Mouse (Mus musculus): ENCODE measurements around the gene Tsen34.

Tsen34 gene

DNA sequence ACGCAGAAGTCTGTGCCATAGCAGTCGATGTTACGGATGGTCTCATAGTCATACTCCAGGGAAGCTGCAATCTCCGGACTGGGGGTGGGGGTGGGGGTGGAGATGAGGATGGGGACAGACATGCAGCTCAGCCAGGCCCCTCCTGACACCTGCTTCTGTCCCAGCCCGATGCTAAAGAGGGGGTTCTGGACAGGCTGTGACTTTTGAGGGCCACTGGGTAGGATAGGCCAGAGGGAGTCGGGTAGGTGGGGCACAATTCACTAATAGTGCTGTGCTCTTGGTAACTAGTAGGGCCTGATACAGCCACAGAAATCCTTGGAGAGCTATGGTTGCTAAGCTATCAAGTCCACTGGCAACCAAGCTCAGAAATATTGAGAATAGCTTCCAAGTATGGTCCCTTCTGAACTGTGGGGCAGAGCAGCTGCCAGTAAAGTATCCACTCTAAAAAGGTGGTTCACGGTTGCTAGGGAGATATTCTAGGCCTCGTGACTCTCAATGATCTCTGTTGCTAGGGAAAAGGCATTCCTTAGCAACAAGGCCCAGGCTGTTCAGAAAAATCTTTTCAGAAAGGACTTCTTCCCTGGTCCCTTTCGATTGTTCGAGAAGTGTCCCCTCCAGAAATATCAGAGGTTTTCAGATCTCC, 8.6 kb upstream of the Tsen34 start:
- in situ Hi-C loops (cut with MboI; ENCODE audit: unreplicated experiment in 2 of 2): loop anchor here (25.0 kb wide), 4 partner anchors 397 to 978 kb away; partner anchors contain the start of genes Myadm (in 2 of the 2), Ppp6r1 (in 2 of the 2), Prkcg (in 2 of the 2) and Ppp1r12c (in 1 of the 2)

DNA sequence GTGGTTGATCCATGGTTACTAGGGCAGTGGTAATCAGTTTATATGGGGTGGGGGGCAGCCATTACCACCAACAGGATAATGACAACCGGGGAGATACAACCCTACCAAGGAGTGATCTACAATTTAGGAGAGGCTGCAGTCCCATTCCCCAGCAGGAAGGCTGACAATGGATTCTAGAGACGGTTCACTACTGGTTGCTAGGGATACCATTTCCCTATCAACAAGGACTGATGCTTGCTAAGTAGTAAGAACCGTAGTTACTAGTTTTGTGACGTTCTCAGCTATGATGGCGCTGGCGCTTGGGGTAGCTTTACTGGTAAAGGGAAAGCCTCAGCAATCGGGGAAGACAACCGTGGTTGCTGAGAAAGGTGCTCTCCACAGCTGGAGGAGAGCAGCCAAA, 8.0 kb upstream of the Tsen34 start:
- in situ Hi-C loops (cut with MboI; ENCODE audit: unreplicated experiment in 2 of 2): loop anchor here (25.0 kb wide), 4 partner anchors 397 to 978 kb away; partner anchors contain the start of genes Myadm (in 2 of the 2), Ppp6r1 (in 2 of the 2), Prkcg (in 2 of the 2) and Ppp1r12c (in 1 of the 2)

DNA sequence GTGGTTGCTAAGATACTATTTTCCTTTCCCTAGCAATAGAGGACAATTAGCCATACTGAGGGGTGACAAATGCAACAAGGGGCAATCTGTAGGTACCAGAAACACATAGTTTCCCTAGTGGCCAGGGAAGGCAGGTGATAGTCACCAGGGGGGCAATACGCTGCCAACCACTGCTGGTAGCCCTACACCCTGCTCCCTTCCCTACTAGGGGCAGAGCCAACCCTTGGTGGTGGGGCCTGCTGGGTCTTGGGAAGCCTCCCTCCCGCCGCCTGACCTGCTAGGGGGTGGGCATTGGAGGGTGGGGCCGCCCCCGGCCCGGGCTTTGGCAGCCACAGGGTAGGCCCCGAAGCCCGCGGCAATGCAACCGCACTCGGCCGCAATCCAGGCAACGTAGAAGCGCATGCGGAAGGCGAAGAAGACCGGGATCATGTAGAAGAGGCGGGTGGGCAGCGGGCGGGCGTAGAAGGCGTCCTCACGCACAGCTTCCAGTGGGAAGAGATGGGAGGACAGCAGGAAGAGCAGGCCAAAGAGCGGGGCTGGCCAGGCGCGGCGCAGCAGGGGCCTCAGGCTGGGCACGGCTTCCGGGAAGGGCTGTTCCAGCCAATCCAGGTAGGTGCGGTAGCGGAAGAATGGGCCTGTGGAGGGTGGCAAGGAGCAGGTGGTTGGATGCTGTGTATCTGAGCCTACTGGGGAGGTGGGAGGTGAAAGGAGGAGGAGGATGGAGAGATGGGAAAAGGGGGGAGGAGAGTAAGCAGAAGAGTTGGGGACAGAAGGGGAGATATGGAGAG, 7.1 kb upstream of the Tsen34 start:
- in situ Hi-C loops (cut with MboI; ENCODE audit: unreplicated experiment in 2 of 2): loop anchor here (25.0 kb wide), 4 partner anchors 398 to 977 kb away; partner anchors contain the start of genes Myadm (in 2 of the 2), Ppp6r1 (in 2 of the 2), Prkcg (in 2 of the 2) and Ppp1r12c (in 1 of the 2)

DNA sequence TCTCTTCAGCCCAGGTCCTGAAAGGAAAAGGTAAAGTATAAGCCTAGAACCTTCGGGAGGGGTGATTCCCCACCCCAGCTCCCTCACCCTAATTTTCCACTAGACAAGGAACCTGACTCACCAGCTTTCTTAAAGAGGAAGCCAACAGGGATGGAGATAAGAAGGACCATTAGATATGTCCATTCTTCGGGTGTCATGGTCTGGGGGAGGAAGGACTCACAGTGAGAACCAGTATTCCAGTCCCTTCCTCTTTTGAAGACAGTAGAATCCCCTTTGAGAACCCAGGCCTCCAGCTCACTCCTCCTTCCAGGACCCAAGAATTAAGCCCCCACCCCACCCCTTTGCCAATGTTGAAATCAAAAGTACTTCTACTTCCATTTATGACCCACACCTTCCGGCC, 744 bp upstream of the Tsen34 start:
- in situ Hi-C loops (cut with MboI; ENCODE audit: unreplicated experiment in 2 of 2): loop anchor here (10.0 to 25.0 kb wide), 6 partner anchors 405 to 970 kb away; partner anchors contain the start of genes Myadm (in 2 of the 2), Ppp6r1 (in 2 of the 2), Prkcg (in 2 of the 2) and Leng8 (in 1 of the 2)

DNA sequence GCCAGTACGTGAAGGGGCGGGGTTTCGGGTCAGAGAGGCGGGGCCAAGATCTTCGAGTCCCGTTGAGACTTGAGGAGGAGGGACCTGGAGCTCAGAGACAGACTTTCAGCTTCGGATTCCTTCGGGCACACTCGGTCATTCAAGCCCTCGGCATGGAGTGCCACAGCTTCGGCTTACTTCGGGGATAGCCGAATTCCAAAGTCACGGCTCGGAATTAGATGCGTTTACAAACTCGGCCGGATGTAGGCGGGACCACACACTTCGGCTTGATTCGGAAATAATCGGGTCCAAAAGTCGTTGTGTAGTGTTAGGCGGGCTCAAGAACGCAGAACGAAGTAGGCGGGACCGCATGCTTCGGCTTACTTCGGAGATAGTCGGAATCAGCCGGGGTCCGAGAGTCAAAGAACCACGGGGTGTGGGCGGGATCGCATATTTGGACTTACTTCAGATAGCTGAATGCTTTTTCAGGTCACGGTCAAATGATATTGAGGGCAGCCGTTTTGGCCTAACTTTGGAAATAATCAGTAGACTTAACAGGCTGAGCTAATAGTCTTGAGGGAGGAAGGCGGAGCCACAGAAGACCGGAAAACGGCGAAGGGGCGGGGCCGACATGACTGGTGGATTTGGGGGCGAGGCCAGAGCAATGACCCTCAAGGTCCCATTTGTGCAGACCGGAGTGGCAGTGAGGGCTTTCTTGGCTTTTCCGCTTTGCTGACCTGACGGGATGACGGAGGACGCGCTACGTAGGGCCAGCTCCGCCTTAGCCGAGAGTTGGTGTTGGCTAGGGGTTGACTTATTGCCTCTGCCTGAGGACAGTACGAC, 535 bp downstream of the Tsen34 start, which contains the start of gene Mboat7:
Mboat7 (minus strand) TSS at position 537 of the 822 bp plus-strand sequence.
- in situ Hi-C loops (cut with MboI; ENCODE audit: unreplicated experiment in 2 of 2): loop anchor here (10.0 to 25.0 kb wide), 6 partner anchors 406 to 969 kb away; partner anchors contain the start of genes Myadm (in 2 of the 2), Ppp6r1 (in 2 of the 2), Prkcg (in 2 of the 2) and Leng8 (in 1 of the 2)

DNA sequence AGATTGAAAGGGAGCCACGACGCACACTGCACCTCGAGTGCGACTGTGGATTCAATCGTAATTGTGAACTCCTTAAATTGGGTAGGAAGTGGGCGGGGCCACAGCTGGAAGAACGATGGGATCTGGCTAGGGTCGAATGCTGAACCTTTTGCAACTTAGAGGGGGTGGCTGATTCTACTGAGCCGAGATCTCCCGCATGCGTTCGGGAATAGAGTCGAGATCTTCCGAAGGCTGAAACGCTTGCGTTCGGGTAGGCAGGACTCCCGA, 1.1 kb downstream of the Tsen34 start:
- in situ Hi-C loops (cut with MboI; ENCODE audit: unreplicated experiment in 2 of 2): loop anchor here (10.0 to 25.0 kb wide), 6 partner anchors 406 to 969 kb away; partner anchors contain the start of genes Myadm (in 2 of the 2), Ppp6r1 (in 2 of the 2), Prkcg (in 2 of the 2) and Leng8 (in 1 of the 2)

DNA sequence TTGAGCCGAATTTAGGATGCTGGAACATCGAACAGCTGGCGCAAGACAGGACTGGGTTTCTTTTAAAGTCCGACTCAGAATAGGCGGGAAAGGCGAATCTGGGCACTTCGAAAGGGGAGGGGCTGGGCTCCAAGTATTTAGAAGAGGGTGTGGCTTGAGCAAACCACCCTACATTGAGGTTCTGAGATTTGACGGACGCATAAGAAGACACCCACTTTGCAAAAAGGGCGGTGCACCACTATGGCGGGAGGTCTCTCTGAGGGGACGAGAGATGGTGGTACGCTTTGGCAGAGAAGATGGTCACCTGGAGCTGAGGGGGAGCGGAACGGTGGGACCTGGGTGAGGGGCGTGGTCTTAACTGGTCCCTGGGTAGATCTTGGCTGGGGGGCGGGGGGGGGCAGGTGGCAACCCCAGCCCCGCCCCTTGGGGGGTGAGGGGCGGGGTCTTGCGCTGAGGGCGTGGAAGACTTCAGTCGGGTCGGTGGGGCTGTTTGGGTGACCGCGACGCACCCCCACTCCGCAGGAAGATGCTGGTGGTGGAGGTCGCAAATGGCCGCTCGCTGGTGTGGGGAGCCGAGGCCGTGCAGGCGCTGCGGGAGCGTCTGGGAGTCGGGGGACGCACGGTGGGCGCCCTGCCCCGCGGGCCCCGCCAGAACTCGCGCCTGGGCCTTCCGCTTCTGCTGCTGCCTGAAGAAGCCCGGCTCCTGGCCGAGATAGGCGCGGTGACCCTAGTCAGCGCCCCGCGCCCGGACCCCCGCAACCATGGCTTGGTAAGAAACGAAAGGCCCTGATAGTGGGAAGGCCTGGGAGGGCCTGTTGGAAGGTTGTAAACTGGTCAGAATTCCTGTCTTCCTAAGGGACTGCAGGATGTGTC, 1.6 kb downstream of the Tsen34 start:
- in situ Hi-C loops (cut with MboI; ENCODE audit: unreplicated experiment in 2 of 2): loop anchor here (10.0 to 25.0 kb wide), 6 partner anchors 407 to 968 kb away; partner anchors contain the start of genes Myadm (in 2 of the 2), Ppp6r1 (in 2 of the 2), Prkcg (in 2 of the 2) and Leng8 (in 1 of the 2)

DNA sequence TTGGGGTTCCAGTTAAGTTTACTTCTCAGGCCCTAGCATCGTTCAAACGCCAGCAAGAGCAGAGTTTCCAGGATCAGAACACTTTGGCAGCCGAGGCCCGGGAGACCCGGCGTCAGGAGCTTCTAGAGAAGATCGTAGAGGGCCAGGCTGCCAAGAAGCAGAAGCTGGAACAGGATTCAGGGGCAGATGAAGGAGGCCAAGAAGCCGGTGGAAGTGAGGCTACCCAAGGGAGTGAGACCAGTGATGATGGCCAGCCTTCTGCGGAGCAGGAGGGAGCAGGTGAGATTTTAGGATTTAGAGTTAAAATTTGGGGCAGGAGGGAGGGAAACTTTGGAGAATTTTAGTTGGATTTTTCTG, 2.3 kb downstream of the Tsen34 start:
- in situ Hi-C loops (cut with MboI; ENCODE audit: unreplicated experiment in 2 of 2): loop anchor here (5.0 to 25.0 kb wide), 7 partner anchors 68 to 967 kb away; partner anchors contain the start of genes Myadm (in 2 of the 2), Ppp6r1 (in 2 of the 2), Prkcg (in 2 of the 2) and Leng8 (in 1 of the 2)

DNA sequence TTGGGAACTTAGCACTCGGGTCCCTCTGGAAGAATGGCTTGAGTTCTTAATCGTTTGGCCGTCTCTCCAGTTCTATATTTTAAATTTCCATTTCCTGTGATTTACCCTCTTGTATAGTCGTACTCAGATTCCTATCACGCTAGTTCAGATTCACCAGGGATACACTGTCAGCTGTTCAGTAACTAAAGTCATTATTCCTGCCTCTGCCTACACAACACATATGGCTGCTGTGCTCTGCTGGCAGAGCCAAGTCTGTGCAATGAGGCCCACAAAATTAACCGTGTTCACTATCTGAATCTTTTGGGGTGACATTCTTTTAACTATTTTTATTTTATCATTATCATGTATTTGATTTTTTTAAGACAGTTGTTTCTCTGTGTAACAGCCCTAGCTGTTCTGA, 5.8 kb downstream of the Tsen34 start:
- in situ Hi-C loops (cut with MboI; ENCODE audit: unreplicated experiment in 2 of 2): loop anchor here (5.0 to 25.0 kb wide), 7 partner anchors 71 to 964 kb away; partner anchors contain the start of genes Myadm (in 2 of the 2), Ppp6r1 (in 2 of the 2), Prkcg (in 2 of the 2) and Leng8 (in 1 of the 2)

DNA sequence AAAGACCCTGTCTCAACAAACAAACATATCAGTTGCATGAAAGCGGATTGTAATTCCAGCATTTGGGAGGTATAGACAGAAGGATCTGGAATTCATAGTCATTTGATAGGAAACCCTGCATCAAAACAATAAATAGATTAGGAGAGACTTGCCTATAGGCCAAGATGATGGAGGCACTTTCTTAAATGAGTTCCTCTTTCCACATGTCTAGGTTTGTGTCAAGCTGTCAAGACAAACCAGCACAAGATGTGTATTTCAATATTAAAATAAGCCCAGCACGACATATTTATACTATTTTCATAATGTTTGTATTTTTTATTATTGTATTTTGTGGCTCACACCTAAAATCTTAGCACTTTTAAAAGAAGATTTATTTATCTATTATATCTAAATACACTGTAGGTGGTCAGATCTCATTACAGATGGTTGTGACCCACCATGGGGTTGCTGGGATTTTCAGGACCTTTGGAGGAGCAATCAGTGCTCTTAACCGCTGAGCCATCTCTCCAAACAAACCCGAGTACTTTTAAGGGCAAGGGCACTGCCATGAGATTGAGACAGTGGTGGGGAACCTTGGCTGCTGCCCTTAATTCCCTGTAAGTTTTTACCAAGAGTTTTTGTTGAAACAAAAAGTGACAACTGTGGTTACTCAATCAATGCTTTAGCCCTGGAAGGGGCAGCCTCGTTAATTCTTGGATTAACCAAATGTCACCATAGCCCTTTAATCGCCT, 10.7 kb downstream of the Tsen34 start:
- in situ Hi-C loops (cut with MboI; ENCODE audit: unreplicated experiment in 2 of 2): loop anchor here (5.0 to 10.0 kb wide), 3 partner anchors 41 to 801 kb away; partner anchors contain the start of genes Cnot3 (in 1 of the 2) and Ppp1r12c (in 1 of the 2)

DNA sequence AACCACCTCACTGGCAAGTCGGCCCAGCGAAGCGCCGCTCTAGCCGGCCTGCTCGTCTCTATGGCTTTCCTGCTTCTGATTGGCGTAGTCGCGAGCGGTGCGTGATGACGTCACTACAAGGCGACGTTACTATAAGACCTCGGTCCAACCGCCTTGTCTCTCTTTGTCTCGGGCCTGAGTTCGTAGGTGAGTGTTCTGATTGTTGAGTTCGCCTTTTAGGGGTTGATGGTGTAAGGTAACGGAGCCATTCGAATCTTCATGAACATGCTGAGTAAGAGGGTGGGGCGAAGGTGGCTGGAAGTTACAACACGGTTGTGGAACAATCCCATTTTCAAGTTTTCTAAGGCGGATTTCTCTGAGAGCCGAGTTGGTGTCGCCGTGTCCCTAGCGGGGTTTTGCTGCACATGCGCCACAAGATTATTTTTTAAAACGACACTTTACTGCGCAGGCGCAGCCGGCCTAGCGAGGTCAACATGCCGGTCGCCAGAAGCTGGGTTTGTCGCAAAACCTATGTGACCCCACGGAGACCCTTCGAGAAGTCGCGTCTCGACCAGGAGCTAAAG, 11.3 kb downstream of the Tsen34 start, which contains the start of gene Rps9:
Rps9 (plus strand) TSS at position 115 of the 563 bp plus-strand sequence.
- in situ Hi-C loops (cut with MboI; ENCODE audit: unreplicated experiment in 2 of 2): loop anchor here (5.0 to 10.0 kb wide), 3 partner anchors 42 to 801 kb away; partner anchors contain the start of genes Cnot3 (in 1 of the 2) and Ppp1r12c (in 1 of the 2)

DNA sequence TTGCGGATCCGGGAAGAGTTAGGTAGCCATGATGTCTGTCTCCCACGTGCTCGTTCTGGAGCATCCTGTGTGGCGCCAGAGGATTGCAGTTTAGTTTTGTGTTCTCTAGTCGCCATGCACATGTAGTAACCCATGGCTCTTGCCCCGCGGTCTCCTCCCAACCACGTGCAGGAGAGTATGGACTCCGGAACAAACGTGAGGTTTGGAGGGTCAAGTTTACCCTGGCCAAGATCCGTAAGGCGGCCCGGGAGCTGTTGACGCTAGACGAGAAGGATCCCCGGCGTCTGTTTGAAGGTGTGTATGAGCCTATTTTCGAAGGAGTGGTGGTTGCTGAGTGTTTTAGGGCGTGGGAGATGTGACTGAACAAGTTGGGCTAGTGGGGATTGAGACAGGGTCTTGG, 11.8 kb downstream of the Tsen34 start:
- in situ Hi-C loops (cut with MboI; ENCODE audit: unreplicated experiment in 2 of 2): loop anchor here (5.0 to 10.0 kb wide), 3 partner anchors 42 to 800 kb away; partner anchors contain the start of genes Cnot3 (in 1 of the 2) and Ppp1r12c (in 1 of the 2)

DNA sequence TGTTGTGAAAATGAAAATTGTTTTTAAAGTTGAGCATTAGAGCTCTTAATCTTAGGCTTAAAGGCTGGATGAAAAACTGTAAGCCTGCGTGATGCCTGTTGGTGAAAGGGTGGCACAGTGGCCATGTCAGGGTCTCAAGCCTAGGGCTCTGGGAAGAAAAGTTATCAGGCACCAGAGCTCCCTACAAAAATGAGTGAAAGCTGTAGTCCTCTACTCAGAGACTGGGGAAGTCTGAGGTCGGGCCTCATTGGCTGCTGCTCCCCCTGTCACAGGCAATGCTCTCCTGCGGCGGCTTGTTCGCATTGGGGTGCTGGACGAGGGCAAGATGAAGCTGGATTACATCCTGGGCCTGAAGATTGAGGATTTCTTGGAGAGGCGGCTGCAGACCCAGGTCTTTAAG, 12.8 kb downstream of the Tsen34 start:
- in situ Hi-C loops (cut with MboI; ENCODE audit: unreplicated experiment in 2 of 2): loop anchor here in 1 of 2 experiments (10.0 kb wide), 1 partner anchor 799 kb away; the partner anchor contains the start of gene Ppp1r12c

DNA sequence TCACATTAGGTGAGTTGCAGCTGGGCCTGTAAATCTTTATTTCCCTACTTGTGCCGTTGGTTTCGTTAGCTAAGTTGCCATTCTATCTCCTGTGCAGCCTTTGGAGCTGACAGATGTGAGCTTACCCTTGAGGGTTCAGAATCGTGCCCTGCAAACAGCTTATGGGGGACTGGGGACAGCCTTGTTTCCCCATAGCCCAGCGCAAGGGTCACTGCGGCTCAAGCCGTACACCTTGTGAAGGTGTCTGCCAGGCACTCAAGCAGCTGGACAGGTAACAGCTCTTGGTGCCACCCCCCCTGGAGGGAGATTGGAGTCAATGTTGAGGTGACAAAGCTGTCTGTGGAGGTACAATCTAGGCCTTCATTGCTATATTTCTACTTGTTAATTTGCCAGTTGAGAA, 13.2 kb downstream of the Tsen34 start:
- in situ Hi-C loops (cut with MboI; ENCODE audit: unreplicated experiment in 2 of 2): loop anchor here in 1 of 2 experiments (10.0 kb wide), 1 partner anchor 799 kb away; the partner anchor contains the start of gene Ppp1r12c

DNA sequence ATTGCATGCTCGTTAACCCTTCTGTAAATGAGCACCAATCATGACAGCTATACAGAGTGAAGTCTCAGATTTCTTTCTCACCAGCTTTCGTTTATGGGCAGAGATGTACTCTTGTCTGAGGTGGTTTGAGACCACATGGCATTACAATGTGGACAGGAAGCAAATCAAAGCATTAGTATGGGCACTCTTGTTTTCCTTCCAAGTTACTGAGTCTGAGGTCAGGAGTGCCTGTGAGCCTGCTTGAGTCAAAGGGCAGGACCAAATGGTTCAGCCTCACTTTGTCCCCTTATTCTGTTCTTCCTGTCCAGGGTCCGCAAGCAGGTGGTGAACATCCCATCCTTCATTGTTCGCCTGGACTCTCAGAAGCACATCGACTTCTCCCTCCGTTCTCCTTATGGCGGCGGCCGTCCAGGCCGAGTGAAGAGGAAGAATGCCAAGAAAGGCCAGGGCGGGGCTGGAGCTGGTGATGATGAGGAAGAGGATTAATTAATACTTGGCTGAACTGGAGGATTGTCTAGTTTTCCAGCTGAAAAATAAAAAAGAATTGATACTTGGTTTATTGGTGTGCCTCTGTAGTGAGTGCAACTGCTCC, 13.8 kb downstream of the Tsen34 start:
- in situ Hi-C loops (cut with MboI; ENCODE audit: unreplicated experiment in 2 of 2): loop anchor here in 1 of 2 experiments (10.0 kb wide), 1 partner anchor 798 kb away; the partner anchor contains the start of gene Ppp1r12c

DNA sequence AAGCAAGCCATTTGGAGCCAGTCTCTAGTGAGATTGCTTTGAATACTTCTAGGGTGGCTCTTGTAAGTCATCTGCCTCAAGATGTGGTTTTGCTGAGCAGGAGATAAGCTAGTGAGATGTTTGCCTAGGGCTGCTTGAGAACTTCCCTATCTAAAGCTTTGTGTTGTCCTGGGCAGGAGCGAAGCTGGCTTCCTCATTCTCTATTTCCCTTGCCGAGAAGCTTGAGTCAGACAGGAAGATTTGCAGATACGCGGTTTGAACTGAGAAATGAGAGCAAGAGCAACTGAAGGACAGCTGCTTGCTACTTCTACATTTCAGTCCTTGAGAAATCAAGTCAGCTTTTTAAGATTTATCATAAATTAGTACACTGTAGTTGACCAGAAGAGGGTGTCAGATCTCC, 14.4 kb downstream of the Tsen34 start:
- in situ Hi-C loops (cut with MboI; ENCODE audit: unreplicated experiment in 2 of 2): loop anchor here in 1 of 2 experiments (10.0 kb wide), 1 partner anchor 798 kb away; the partner anchor contains the start of gene Ppp1r12c

Measured in v-Abl transformed pro-B cells (cell line).